In genomic region chr12:55492941-55493340, GRCm38 (mm10) we compare ENCODE assay signal across 8 mouse cellular contexts. TPM values are rescaled to one million over a fixed set of nuclear protein-coding genes. Genes with fewer than 3 reads are reported as not detected.
DNase-seq lines count a peak whose midpoint lies in the region; ATAC-seq and TF ChIP-seq lines count a peak whose summit lies in the region.

No protein-coding gene starts in this region.

- no peak for TF ChIP-seq POLR2A in thymus, adult 2 months (IDR thresholded peaks at IDR 0.05; ENCODE audit: control insufficient read depth, extremely low read depth, insufficient read depth, low read length, poor library complexity)

- peaks cover 53% of the 10 kb centered on the region for H3K4me1 ChIP-seq in thymus, adult 2 months (replicated peaks; ENCODE audit: control insufficient read depth, insufficient read depth, low read length)
- H3K4me1 ChIP-seq in liver, postnatal 0 days (ENCODE audit: insufficient read depth): peaks cover 33% of the 10 kb centered on the region

- H3K9ac ChIP-seq in liver, postnatal 0 days (replicated peaks): peak overlapping the region; percentile 99

- peak overlapping the region; percentile 85 for H3K4me3 ChIP-seq in thymus, adult 2 months (ENCODE audit: control insufficient read depth, insufficient read depth, low read length)
- peak overlapping the region; percentile 99 for H3K4me3 ChIP-seq in liver, postnatal 0 days (ENCODE audit: low read depth, low read length)

- no peaks in the 10 kb centered on the region for H3K9me3 ChIP-seq in liver, postnatal 0 days (ENCODE audit: low read length)

- DNase-seq in adrenal gland, postnatal 25 days: peak; percentile 40
- no peak for DNase-seq in adrenal gland, adult 8-10 months
- DNase-seq in thymus, adult 2 months: no peak
- no peak for DNase-seq in thymus, adult 18-20 months
- no peak for DNase-seq in liver, postnatal 0 days
- DNase-seq in left cerebral cortex, adult 11 months (ENCODE audit: low spot score): no peak
- DNase-seq in cerebellum, postnatal 4 days (ENCODE audit: low spot score in 2 of 2): no peak
- no peak for DNase-seq in right cerebral cortex, postnatal 4 days

- no peak for ATAC-seq in liver, postnatal 0 days

- H3K27me3 ChIP-seq in thymus, adult 2 months (ENCODE audit: control insufficient read depth, insufficient read depth, low read length): no peaks in the 10 kb centered on the region
- H3K27me3 ChIP-seq in liver, postnatal 0 days (ENCODE audit: insufficient read depth, low read length): peaks cover 22% of the 10 kb centered on the region

- H3K27ac ChIP-seq in thymus, adult 2 months (ENCODE audit: control insufficient read depth, insufficient read depth, low read length): peak overlapping the region; percentile 82
- peak overlapping the region; percentile 100 for H3K27ac ChIP-seq in liver, postnatal 0 days (ENCODE audit: low read depth)

- peaks cover 30% of the 10 kb centered on the region for H3K36me3 ChIP-seq in thymus, adult 2 months (ENCODE audit: control insufficient read depth, insufficient read depth, low read length)
- peaks cover 30% of the 10 kb centered on the region for H3K36me3 ChIP-seq in liver, postnatal 0 days (replicated peaks; ENCODE audit: insufficient read depth, low read length)

- peak overlapping the region; percentile 95 for H3K4me2 ChIP-seq in liver, postnatal 0 days (ENCODE audit: low read depth, low read length)

- TF ChIP-seq EP300 in liver, postnatal 0 days (IDR thresholded peaks at IDR 0.05; ENCODE audit: low read depth): no peak

- no peak for TF ChIP-seq CTCF in thymus, adult 2 months (IDR thresholded peaks at IDR 0.05; ENCODE audit: borderline replicate concordance, control insufficient read depth, extremely low read depth, insufficient read depth, low read length, poor library complexity)
- TF ChIP-seq CTCF in liver, postnatal 0 days (IDR thresholded peaks at IDR 0.05; ENCODE audit: low read depth): no peak

- 3% methylated on average over 12 of the region's 12 CpGs for WGBS in thymus, adult 2 months
- WGBS in liver, postnatal 0 days (ENCODE audit: insufficient replicate concordance): under 1% methylated on average over 12 of the region's 12 CpGs

RNA-seq across cellular contexts. Expression of gene Nfkbia, which starts 0.5 kb away (rescaled TPM):
- total RNA-seq in adrenal gland, postnatal 25 days (2021): 74.3 and 77.9 TPM in 2 replicates
- total RNA-seq in adrenal gland, adult 8-10 months (2022): 10 to 100 TPM; 76.2 to 98.5 (median 86.4) TPM
- polyA plus RNA-seq in thymus, adult 2 months (2012; rRNA removed): 613 and 674 TPM in 2 replicates
- 27.9 and 38.5 TPM in 2 replicates for polyA plus RNA-seq in liver, postnatal 0 days (2015; fragmentation: Nextera tagmentation; extraction: Ambion mirVana)
